Mouse (Mus musculus) heart, postnatal 0 days (tissue): ENCODE measurements around the gene Ikzf4.

Experiments
- CTCF ChIP-seq: IDR thresholded peaks from 2 replicates; pipeline ENCODE4 v1.5.1; 2016; ENCODE audit warnings: antibody characterized with exemption, control low read depth, low read depth
- EP300 ChIP-seq: IDR thresholded peaks from 2 replicates; pipeline ENCODE4 v1.6.1; 2016; ENCODE audit warnings: antibody characterized with exemption, low read depth

DNA sequence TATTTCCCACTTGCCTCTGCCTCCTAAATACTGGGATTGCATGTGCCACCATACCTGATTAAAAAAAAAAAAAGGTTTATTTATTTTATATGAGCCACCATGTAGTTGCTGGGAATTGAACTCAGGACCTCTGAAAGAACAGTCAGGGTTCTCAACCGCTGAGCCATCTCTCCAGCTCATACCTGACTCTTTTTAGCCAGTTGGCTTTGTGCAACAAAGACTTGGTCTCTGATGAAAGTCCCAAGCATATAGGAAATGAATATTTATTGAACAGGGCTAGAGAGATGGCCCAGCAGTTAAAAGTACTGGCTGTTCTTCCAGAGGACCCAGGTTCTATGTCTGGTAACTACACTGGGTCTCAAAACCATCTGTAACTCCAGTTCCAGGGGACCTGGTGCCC lies 27.2 kb downstream of the Ikzf4 start:
- TF ChIP-seq CTCF (no peak), EP300 (no peak)
